Mouse (Mus musculus) myocyte (in vitro differentiated cells): ENCODE results near the gene Gp2.

Experiments
- CEBPB ChIP-seq: IDR thresholded peaks from 2 replicates; pipeline ENCODE4 v1.6.1; 2011; ENCODE audit warnings: mild to moderate bottlenecking, moderate library complexity; ENCODE audit not compliant: poor library complexity, insufficient read depth, severe bottlenecking
- MAX ChIP-seq: IDR thresholded peaks from one replicate; pipeline ENCODE4 v1.6.1; 2011; ENCODE audit warnings: low read depth, mild to moderate bottlenecking, control low read depth
- MYOD1 ChIP-seq, 3 experiments: IDR thresholded peaks; one replicate each; pipeline ENCODE4 v1.6.1; 2011; ENCODE audit warnings: control low read depth in 2 of 3, low read depth in 2 of 3, mild to moderate bottlenecking in 2 of 3, moderate library complexity in 1 of 3; ENCODE audit not compliant: insufficient read length in 2 of 3, control insufficient read depth in 1 of 3
- POLR2A ChIP-seq: IDR thresholded peaks from one replicate; pipeline ENCODE4 v1.6.1; 2011; ENCODE audit warnings: low read depth, mild to moderate bottlenecking, control low read depth, moderate library complexity; ENCODE audit not compliant: insufficient read length
- SRF ChIP-seq: IDR thresholded peaks from one replicate; pipeline ENCODE4 v1.6.1; 2011; ENCODE audit warnings: low read depth; ENCODE audit not compliant: control insufficient read depth, insufficient read length
- TCF12 ChIP-seq: IDR thresholded peaks from one replicate; pipeline ENCODE4 v1.6.1; 2011; ENCODE audit warnings: mild to moderate bottlenecking, control low read depth; ENCODE audit not compliant: poor library complexity, insufficient read depth, severe bottlenecking
- USF1 ChIP-seq: IDR thresholded peaks from one replicate; pipeline ENCODE4 v1.6.1; 2011; ENCODE audit warnings: low read depth, mild to moderate bottlenecking, control low read depth, moderate library complexity

DNA sequence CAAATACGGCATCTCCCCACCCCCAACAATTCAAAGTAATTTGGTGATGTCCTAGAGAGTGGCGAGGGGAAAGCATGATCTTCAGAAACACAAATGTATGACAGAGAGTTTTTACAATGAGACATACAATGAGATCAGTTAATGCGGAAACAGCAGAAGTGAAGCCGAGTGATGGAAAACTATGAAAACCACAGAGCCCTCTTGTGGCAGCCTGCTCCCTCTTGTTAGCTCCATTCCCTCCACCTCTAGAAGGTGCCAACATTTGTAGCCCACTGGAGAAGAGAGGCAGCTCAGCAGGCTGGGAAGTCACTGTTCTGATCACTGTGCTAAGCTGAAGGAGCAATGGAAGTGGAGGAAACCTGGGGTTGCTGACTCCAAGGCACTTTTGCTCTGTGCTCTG is 15.2 kb downstream of the Gp2 start:
- TF ChIP-seq MYOD1 (IDR thresholded peaks at IDR 0.05; ENCODE audit: control insufficient read depth in 1 of 3, insufficient read length in 2 of 3, low read depth in 2 of 3): no peak
- TF ChIP-seq POLR2A: no peak
- TF ChIP-seq MAX: no peak
- TF ChIP-seq SRF: no peak
- no peak for TF ChIP-seq TCF12
- no peak for TF ChIP-seq USF1
- TF ChIP-seq CEBPB: no peak
